Mouse (Mus musculus) lung, postnatal 25 days (tissue): ENCODE measurements around the gene Ptgis.

ENCODE experiments used
- DNase-seq: peaks from one replicate; pipeline ENCODE4 v3.0.0; 2022; ENCODE audit warnings: low spot score

The Ptgis gene

DNA sequence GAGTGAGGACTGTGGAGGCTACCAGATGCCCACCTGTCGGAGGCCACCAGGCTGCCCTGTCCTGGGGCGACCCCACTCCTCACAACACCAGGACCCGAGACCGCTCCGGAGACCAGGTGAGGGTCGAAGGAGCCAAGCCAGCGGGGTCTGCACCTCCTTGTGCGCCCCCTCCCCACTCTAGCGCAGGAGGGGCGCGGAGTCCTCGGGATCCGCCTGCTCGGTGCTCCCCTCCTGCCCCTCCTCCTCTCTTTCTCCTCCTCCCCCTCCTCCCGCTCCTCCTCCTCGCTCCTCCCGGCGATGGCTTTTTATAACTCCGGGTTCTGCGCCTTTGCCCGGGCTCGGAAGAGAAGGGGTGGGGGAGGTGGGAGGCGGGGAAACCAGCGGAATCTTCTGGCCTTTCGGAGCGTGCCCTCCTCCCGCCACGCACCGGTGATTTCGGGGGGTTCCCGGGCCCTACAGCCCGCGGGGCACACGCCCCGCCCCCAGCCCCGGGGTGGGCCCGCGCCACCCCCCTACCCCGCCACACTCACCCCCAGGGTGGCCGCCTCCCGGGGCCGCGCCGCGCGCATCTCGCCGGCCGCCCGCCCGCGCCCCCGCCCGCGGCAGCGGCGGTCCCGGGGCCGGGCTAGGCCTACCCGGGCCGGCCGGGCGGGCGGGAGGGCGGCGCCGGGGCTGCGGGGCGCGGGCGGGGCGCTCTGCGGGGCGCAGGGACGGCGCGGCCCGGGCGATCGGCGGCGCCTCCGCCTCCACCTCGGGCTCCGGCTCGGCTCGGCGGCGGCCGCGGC, 50.9 kb downstream of the Ptgis start:
- no peak for DNase-seq

DNA sequence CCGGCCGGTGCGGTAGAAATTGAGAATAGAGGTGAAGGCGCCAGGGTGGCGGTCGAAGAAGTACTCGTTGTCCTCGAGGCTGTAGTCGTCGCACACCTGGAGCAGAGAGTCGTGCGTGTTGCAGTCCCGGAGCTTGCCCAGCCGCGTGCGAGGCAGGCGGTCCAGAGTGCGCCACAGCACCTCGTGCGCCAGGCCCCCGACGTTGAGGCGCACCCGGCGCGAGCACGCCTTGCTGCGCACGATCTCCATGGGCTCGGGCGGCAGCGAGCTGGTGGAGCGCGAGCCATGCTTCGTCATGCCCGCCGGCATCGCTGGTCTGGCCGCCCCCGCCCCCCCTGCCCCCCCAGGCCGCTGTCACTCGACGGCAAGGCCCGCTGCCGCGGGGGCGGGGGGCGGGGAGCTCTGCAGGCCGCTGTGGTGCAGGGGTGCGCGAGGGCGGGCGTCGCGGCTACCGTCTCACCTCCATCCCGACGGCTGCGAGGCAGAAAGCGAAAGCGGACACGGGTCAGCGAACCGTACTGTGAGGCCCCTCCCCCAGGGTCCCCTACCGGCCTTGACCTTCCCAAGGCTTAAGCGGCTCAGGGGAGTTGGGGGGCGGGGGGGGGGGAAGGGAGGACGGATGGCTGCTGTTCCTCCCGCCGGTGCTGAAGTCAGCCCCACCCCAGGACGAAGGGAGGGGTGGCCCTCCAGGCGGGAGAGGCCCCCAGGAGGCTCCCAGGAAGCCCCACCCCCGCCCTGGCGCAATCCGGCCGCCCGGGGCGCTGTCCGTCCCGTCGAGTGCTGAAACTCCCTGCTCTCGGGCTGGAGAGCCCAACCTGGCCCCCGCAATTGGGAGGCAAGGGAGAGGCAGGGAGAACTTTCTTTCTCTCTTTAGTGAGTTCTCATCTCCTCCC, 51.8 kb downstream of the Ptgis start:
- peak; percentile 79 for DNase-seq

DNA sequence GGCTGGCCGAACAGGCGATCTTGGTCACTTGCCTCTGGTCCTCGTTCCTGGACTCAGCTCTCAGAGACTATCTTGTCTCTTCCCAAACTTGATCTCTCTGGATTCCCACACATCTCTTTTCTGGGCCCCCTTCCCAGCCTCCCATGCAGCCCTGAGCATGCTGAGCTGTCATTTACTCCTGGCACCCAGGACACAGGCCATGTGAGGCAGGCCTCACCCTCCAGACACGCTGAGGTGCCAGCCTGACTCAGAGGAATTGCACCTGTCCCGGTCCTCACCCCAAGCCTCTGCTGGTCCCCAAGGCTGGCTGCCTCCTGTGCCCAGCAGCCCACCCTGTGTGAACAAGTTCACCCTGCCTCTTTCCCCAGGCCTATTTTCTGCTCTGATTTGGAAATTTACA, 53.3 kb downstream of the Ptgis start:
- no peak for DNase-seq

DNA sequence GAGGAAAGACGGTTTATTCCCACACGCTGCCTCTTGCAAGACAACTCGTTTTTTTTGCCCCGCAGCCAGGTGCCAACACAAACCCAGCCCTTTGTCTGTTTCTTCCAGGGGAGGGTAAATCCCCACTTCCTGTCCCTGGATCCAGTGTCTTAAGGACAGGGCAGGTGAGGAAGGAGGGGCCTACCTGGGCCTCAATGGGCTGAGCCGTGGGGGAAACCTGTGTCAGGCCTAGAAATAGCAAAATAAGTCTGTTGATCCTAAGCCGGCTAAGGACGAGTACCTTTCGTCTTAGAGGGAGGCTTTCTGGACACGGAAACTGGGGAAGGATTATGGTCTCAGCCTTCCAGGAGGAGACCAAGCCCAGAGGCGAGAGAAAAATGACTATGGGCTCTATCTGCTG, 53.9 kb downstream of the Ptgis start:
- DNase-seq, result no peak

DNA sequence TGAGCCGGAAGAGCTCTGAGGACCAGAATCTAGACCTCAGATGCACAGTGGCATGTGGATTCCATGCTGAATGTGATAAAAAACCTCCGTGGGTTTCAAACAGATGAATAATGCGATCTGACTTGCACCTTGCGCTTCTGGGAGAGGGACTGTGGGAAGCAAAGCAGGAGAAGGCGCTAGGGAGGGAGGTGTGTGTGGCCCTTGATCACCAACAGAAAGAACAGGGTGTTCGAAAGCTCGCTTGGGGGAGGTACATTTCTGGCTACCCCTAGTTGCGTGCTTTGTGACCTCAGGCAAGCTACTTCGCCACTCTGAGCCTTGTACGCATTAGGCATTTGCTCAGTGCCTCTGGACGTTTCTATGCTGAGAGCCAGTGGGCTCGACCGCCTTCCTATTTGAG, 54.4 kb downstream of the Ptgis start:
- no peak for DNase-seq

DNA sequence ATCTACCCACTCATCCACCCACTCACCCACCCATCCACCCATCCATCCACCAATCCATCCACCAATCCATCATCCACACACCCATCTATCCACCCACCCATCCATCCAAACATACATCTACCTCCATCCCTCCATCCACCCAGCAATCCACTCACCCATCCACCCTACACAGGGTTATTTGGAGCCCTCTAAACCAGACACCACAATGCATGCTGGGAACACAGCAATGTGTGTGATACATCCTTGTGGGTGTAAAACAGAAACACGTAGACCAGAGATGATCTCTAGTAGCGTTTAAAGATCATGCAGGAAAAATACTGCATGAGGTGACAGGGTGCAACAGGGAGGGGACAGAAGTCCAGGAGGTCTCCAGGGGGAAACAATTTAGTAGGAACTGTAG, 55.0 kb downstream of the Ptgis start:
- DNase-seq, result no peak

DNA sequence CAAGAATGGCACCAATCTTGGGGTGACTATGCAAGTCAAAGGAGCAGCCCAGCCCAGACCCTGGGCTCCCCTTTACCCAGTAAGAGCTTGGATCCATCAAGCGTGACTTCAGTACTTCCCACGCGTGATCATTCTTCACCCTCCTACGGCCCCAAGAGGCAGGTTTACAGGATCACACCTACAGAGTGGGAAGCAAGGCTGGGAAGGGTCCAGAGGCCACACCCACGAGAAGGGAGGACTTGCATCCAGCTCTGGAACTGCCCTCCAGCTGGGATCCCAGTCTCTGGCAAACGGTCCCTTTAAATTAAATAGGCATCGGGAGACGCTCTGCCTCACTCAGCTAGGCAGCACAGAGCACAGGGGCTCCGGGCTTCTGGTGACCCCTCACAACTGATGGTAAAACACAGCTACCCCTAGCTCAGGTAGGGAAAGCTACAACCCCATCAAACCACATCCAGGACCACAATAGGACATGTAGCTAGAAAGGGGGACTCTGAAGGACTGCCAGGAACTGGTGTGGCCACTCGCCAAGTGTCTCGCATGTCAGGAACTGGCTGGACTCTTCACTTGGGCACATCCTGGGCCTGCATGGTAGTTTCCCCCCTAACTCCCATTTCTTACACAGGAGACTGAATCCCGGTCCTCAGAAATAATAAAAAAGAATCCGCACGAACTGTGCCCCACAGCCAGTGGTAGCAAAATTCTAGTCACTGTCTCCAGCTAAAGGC, 58.6 kb downstream of the Ptgis start:
- DNase-seq, result no peak

DNA sequence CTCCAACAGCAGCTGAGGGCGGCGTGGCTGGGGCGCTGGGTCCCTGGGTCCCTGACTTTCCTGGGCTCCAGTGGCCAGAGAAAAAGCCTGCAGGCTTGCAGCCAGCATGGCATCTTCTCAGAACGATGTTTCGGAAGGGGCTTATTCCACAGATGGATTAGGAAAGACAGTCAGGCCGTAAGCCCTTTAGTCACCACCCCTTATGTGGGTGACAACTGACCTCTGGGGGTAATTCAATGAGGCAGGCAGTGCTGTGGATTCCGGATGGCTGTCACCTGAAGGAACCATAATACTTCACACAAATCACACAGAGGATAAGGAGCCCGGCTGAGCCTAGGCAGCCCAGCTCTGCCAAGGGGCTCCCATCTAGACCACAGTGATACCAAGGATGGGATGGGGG, 59.3 kb downstream of the Ptgis start:
- no peak for DNase-seq

DNA sequence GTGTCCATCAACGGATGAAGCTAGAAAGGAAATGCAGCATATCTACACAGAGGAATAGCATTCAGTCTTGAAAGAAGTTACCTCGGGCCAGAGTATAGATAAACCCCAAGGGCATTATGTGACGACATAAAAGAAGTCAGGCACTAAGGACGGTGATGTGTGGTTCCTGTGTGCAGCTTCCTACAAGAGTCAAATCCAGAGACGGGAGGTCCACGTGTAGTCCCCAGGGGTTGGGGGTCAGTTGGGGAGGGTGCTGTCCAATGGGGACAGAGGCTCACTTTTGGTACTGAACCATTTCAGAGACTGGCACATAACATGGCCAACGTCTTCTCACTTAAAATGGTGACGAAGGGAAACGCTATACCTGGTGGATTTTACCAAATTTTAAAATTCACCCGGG, 61.1 kb downstream of the Ptgis start:
- DNase-seq, result no peak

DNA sequence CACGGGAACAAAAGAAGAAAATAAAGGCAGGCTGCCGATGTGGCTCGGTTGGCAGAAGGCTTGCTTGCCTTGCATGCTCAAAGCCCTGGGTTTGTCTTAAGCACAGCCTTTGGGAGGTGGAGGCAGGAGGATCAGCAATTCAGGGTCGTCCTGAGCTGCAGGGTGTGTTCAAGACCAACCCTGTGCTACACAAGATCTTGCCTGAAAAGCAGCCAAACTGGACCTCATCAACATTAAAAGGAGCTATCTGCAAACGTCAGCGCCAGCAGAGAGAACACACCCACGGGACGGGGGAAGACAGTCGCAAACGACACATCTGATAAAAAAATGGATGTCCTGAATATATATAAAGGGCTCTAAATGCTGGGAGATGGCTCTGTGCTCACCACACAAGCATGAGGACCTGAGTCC, 63.2 kb downstream of the Ptgis start:
- no peak for DNase-seq

DNA sequence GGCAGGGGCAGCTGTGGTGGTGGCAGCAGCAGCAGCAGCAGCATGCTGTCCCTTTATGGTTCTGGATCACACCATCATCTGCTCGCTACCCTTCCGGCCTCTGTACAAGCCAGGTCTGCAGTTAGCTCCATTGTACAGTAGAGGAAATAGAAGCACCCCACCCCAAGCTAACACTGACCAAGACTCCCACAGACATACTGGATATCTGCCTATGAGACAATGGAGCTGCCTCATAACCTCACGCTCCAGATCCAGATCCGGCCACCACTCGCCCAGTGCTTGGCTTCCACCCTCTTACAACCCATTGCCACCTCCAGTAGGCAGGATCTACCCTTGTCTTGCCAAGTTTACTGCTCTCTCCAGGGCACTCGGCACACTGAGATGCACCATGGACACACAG, 65.1 kb downstream of the Ptgis start:
- peak; percentile 16 for DNase-seq

DNA sequence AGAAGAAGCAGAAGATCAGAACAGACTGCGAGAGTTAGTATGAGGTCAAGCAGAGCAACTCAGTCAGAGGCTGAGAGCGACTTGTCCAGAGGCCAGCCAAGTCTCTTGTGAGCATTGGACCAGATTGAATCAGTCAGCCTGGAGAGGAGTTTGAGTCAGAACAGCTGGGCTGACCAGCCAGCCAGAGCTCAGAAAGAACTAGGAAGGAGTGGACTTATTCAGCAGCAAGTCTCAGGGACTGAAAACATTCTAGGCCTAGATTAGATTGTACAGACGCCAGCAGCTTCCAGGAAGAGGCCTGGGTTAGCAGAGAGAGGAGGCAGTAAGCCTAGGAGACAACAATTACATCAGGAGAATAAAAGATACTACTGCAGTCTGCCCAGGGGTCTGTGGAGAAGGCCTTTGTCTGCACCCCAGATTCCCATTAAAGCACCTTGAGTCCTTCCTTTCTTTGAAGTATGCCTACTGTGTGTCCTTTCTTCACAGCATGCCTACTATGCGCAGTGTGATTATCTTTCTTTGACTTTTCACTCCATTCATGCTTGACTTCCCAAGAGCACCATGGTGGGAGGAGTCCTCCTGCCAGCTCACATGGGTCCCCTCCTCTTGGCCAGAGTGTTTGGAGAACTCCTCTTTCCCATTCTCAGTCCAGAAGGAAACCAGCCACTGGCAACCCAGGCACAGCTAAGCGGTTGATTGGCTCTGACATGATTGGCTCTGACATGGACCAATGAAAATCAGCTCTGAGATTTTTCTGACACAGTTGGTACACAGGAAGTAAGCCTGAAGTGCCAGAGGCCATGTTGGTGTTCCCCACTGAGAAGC, 67.1 kb downstream of the Ptgis start:
- peak; percentile 65 for DNase-seq

DNA sequence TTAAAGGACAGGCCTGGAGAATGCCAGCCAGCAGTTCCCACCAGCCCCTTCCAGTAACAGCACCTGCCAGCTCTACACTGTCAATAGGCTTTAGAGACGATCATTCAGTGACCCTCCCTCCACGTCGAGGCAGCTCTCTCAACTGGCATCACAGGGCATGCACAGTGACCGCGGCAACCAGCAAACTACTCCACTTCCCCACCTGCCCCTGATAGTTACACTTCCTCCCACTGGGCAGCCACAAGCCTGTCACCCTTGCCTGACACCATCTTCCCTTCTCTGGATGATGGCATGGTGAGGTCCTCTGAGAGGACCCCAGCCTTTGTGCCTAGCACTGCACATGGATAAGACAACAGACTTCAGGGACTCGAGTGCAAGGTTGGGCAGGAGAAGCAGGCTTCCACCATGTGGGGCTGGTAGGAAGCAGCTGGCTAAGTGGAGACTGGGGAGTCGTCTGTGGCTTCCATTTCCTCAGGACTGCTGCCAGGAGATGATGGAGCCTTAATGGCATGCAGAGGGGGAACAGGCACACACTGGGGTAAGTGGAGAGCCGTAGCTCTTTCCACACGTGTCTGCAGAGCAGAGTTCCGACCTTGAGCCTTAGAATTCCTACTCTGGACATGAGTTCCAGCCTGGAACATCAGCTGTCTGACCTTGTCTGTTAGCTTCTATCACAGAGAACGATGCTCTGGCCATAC, 72.7 kb downstream of the Ptgis start:
- DNase-seq, result peak; percentile 32

DNA sequence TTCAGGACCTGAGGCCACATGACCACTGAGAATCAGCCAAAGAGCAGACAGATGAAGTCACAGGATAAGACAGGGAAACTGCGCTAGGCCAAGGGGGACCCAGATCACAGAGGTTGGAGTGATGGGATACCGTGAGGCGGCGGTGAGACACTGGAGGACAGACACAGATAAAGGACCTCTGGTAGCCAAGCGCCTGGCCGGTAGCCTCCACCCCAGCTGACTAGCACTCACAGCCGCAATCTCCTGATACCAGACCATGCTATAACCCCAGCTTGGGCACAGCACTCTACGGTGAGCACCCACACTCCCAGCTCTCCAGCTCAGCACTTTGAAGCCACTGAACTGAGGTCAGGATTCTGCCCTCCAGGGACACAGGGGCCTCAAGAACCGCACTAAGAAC, 76.8 kb downstream of the Ptgis start:
- no peak for DNase-seq

DNA sequence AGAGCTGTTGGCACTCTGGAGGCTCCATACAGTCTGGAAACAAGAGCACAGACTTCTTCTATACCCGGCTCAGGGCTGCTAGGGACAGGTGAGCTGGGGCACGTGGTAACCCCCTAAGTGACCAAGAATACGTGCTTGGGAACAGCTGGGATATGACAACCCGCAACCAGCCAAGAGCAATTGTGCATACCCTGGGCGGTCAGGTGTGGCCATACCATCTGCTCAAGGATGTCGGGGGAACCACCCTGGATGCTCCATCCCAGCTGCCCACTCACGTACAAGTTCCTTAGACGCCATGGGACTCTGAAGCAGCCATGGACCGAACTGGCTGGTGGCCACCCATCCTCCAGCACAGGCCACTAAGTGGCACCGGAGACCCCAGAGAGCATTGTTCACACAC, 77.3 kb downstream of the Ptgis start:
- DNase-seq, result no peak

DNA sequence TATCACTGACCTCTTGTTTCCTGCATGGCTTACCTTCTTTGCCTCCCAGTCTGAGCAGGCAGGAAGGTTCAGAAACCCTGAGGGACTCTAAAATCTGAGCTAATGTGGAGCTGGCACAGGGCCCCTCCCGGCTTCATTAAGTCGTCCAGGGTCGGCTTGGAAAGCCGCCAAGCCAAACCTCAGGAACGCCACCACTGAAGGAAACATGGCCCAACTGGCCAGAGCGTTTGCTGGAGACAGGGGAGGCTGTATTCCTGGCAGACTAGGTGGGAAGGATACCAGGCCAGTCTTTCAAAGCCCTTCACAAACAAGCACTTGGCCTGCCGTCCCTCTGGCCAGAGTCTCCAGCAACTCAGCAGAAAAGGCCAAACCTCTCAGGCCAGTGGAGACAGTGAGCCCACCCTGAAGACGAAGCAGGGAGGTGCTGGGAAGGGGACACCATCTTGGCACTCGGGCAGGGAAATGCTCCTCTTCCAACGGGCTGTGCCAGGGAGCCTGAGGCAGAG, 77.8 kb downstream of the Ptgis start:
- no peak for DNase-seq

DNA sequence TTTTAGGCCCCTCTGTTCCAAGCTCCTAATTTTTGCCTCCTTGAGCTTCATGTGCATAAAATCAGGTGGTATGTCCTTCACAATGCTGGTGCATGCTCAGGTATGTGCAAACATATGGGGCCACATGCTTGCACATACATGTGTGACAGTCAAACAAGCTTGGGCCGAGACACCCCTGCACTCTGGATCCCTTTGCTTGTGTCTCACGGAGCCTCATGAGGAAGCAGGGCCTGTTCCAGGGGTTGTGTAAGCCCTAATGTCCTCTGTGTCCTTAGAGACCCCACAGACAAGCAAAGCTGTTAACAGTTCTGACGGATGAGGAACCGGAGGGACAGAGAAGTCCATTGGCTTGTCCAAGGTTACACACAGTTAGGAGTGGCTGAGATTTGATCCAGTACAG, 80.7 kb downstream of the Ptgis start:
- no peak for DNase-seq

DNA sequence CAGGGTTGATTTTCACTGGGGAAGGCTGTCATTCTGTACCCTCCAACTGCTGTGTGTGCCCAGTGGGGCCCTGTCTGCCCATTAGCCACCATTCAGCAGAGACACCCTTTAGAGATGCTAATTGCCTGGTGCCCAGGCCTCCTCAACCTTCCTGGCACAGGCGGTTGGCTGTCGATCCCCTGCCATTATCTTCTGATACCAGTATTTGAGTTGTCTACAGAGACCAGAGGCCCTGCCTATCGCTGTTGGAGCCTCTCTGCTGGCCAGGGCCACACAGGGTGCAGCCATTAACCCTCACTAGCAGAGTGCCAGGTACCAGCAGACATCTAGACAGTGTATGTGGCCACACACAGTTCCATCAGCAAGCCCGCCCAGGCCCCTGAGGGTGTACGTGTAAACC, 81.6 kb downstream of the Ptgis start:
- no peak for DNase-seq

DNA sequence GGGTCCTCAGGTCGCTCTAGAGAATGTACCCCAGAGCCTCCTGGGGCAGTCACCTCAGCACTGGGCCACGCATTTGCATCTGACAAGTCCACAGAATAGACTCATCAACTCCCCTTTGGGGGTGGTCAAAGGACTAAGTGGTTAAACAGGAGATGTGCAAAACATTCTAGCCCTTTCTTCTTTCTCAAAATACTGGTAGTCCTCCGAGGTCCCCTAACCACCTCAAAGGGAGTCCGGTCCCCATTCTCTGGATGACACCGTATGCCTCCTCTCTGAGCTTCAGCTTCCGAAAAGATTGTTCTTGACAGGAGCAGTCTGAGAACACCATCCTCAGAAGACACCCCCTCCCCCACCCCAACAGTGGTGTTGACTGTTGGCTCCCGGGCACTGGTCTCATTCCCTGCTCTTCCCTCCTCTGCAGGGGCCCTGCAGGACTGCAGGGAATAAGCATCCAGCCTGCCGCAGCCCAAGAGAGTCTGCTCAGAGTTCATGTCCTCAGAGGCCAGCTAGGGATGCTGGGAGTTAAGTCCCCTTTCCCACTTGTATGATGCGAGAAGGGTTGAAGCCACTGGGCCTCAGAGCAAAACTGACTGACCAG, 84.2 kb downstream of the Ptgis start:
- no peak for DNase-seq

DNA sequence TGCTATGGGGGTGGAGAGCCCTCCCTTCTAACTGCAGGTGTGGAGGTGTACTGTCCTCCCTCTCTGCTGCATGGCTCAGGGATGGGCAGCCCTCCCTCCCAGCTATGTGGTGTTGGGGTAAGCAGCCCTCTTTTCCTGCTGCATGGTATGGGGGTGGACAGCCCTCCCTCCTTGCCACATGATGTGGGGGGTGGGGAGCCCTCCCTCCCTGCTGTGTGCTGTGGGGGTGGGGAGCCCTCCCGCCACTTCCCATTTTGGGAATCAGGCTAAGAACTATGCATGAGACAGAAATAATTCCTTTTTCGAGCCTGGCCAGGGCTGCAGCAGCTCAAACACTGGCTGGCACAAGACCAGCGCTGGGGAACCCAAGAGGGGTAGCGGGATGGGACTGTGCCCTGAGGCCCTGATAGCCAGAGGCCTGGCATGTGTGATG, 84.8 kb downstream of the Ptgis start:
- no peak for DNase-seq

DNA sequence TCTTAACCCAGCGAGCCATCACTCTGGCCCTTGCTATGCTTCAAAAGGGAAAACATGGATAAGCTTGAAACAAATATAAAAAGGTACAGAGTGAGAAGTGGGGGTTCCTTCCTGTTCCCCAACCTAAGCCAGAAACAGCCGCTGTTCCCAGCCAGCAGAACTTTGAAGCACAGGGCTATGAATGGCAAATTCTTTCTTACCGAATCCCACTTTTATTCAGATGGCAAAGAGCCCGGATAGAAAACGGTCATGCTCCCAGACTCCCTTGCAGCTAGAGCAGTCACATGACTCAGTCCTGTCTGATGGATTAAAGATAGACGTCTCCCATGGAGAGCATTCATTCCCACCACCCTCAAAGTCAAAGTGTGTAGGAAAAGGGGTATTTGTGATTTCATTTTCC, 89.5 kb downstream of the Ptgis start:
- no peak for DNase-seq
